ENCODE assay signal across 8 mouse cellular contexts in the genomic region with DNA sequence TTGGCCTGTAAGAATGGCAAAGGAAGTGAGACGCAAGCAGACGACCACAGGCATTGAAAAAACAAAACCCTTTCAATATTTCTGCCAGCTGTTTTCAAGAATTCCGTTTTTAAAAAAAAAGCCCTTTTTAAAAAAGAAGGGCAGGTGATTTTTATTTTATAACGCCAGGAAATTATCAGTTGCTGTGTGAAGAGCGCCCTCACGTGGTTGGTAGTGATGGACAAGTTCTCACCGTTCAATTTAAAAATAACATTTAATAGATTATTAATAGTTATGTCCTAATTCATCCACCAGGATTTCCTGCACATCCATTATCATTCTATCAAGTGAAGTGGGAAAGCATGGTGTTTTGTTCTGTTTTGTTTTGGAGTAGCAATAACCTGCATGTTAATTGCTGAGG. TPM values are rescaled to one million over a fixed set of nuclear protein-coding genes. Genes with fewer than 3 reads are reported as not detected.
DNase-seq lines count a peak whose midpoint lies in the region; ATAC-seq and TF ChIP-seq lines count a peak whose summit lies in the region.

No protein-coding gene starts in this region.

- H3K9me3 ChIP-seq in liver, postnatal 0 days (ENCODE audit: low read length): no peaks in the 10 kb centered on the region
- no peaks in the 10 kb centered on the region for H3K9me3 ChIP-seq in liver, embryonic 11.5 days (ENCODE audit: control insufficient read depth, low read length)
- H3K9me3 ChIP-seq in neural tube, embryonic 14.5 days (ENCODE audit: control insufficient read depth, low read length): no peaks in the 10 kb centered on the region

- H3K27ac ChIP-seq in liver, postnatal 0 days (ENCODE audit: low read depth): no peak overlapping the region
- H3K27ac ChIP-seq in liver, embryonic 11.5 days (ENCODE audit: low read depth, low read length): no peak overlapping the region
- H3K27ac ChIP-seq in neural tube, embryonic 14.5 days (ENCODE audit: low read depth, low read length): no peak overlapping the region

- peak; percentile 17; the same call in 1 of the 2 replicates for TF ChIP-seq CTCF in liver, postnatal 0 days (IDR thresholded peaks at IDR 0.05; ENCODE audit: low read depth)

- no peak for TF ChIP-seq EP300 in liver, postnatal 0 days (IDR thresholded peaks at IDR 0.05; ENCODE audit: low read depth)

- no peak for DNase-seq in liver, postnatal 0 days
- no peak for DNase-seq in liver, embryonic 11.5 days (ENCODE audit: low spot score)
- peak; percentile 30 to 59 for DNase-seq in cerebellum, postnatal 4 days (ENCODE audit: low spot score in 2 of 2)
- DNase-seq in layer of hippocampus, adult 9-10 months (ENCODE audit: low spot score): peak; percentile 49
- no peak for DNase-seq in yolk sac, embryonic 10.5 days (ENCODE audit: low spot score)
- DNase-seq in liver: no peak
- no peak for DNase-seq in spleen, postnatal 36 days (ENCODE audit: low spot score in 2 of 2)

- H3K27me3 ChIP-seq in liver, postnatal 0 days (ENCODE audit: insufficient read depth, low read length): peaks cover 18% of the 10 kb centered on the region
- peaks cover 28% of the 10 kb centered on the region for H3K27me3 ChIP-seq in liver, embryonic 11.5 days (replicated peaks; ENCODE audit: control insufficient read depth, insufficient read depth, low read length)
- H3K27me3 ChIP-seq in neural tube, embryonic 14.5 days (ENCODE audit: control insufficient read depth, insufficient read depth, low read length): no peaks in the 10 kb centered on the region

- no peak for ATAC-seq in liver, postnatal 0 days
- ATAC-seq in liver, embryonic 11.5 days (replicated peaks; ENCODE audit: low FRiP score): no peak
- no peak for ATAC-seq in neural tube, embryonic 14.5 days (ENCODE audit: low read depth)

- H3K4me3 ChIP-seq in liver, postnatal 0 days (ENCODE audit: low read depth, low read length): no peak overlapping the region
- no peak overlapping the region for H3K4me3 ChIP-seq in liver, embryonic 11.5 days (ENCODE audit: low read depth, low read length)
- H3K4me3 ChIP-seq in neural tube, embryonic 14.5 days (ENCODE audit: low read depth, low read length): peak overlapping the region; percentile 53

- WGBS in liver, postnatal 0 days (ENCODE audit: insufficient replicate concordance): 16% methylated on average over 7 of the region's 7 CpGs
- 17% methylated on average over 7 of the region's 7 CpGs for WGBS in liver, embryonic 11.5 days
- 8% methylated on average over 7 of the region's 7 CpGs for WGBS in neural tube, embryonic 14.5 days

- H3K9ac ChIP-seq in liver, postnatal 0 days (replicated peaks): no peak overlapping the region
- H3K9ac ChIP-seq in liver, embryonic 11.5 days (ENCODE audit: low read depth, low read length): no peak overlapping the region
- H3K9ac ChIP-seq in neural tube, embryonic 14.5 days (replicated peaks; ENCODE audit: low read depth, low read length): peak overlapping the region; percentile 46

- no peaks in the 10 kb centered on the region for H3K36me3 ChIP-seq in liver, postnatal 0 days (replicated peaks; ENCODE audit: insufficient read depth, low read length)
- H3K36me3 ChIP-seq in liver, embryonic 11.5 days (ENCODE audit: control insufficient read depth, insufficient read depth, low read length): no peaks in the 10 kb centered on the region
- no peaks in the 10 kb centered on the region for H3K36me3 ChIP-seq in neural tube, embryonic 14.5 days (ENCODE audit: control insufficient read depth, insufficient read depth, low read length)

- H3K4me2 ChIP-seq in liver, postnatal 0 days (ENCODE audit: low read depth, low read length): no peak overlapping the region
- no peak overlapping the region for H3K4me2 ChIP-seq in liver, embryonic 11.5 days
- peak overlapping the region; percentile 61 for H3K4me2 ChIP-seq in neural tube, embryonic 14.5 days (ENCODE audit: low read depth, low read length)

- H3K4me1 ChIP-seq in liver, postnatal 0 days (ENCODE audit: insufficient read depth): no peaks in the 10 kb centered on the region
- H3K4me1 ChIP-seq in liver, embryonic 11.5 days (replicated peaks; ENCODE audit: control insufficient read depth, insufficient read depth, low read length): no peaks in the 10 kb centered on the region
- H3K4me1 ChIP-seq in neural tube, embryonic 14.5 days (ENCODE audit: control insufficient read depth, insufficient read depth, low read length): peaks cover 24% of the 10 kb centered on the region; the same call in 1 of the 2 replicates

RNA-seq across cellular contexts. Expression of a gene that starts 2.7 kb away (rescaled TPM):
- 0.06 TPM in 1 of 2 replicates, not detected in the other for polyA plus RNA-seq in liver, postnatal 0 days (2015; fragmentation: Nextera tagmentation; extraction: Ambion mirVana)
- 0.32 and 0.43 TPM in 2 replicates for polyA plus RNA-seq in liver, embryonic 11.5 days (2014; fragmentation: Nextera tagmentation; extraction: Ambion mirVana)
- polyA plus RNA-seq in neural tube, embryonic 14.5 days (2014; fragmentation: Nextera tagmentation; extraction: Ambion mirVana): 63.3 and 71.2 TPM in 2 replicates

Comparison
In these comparisons a context has a peak if more than half of its experiments do, and no peak if none do; other contexts are left out.
1. DNase-seq: peak in cerebellum, postnatal 4 days (2 of 2) and layer of hippocampus, adult 9-10 months (single experiment); none in liver, postnatal 0 days (single experiment), liver, embryonic 11.5 days (single experiment), yolk sac, embryonic 10.5 days (single experiment), liver (single experiment) and spleen, postnatal 36 days (0 of 2).
2. RNA of a gene that starts 2.7 kb away (polyA plus RNA-seq): 63.3 to 71.2 TPM in neural tube, embryonic 14.5 days; 0.32 to 0.43 TPM in liver, embryonic 11.5 days and 0.06 TPM in liver, postnatal 0 days; every median in the first group is over 10 times any median in the second.